Mouse (Mus musculus): ENCODE results near the gene Epn1. TPM values are rescaled to one million over a fixed set of nuclear protein-coding genes. Genes with fewer than 3 reads are reported as not detected.
A peak's percentile ranks its signal among the peaks of the same experiment; 100 is the strongest.

Gene Epn1
- polyA plus RNA-seq, 1 experiment from 2014 or later, result 38.0 TPM

DNA sequence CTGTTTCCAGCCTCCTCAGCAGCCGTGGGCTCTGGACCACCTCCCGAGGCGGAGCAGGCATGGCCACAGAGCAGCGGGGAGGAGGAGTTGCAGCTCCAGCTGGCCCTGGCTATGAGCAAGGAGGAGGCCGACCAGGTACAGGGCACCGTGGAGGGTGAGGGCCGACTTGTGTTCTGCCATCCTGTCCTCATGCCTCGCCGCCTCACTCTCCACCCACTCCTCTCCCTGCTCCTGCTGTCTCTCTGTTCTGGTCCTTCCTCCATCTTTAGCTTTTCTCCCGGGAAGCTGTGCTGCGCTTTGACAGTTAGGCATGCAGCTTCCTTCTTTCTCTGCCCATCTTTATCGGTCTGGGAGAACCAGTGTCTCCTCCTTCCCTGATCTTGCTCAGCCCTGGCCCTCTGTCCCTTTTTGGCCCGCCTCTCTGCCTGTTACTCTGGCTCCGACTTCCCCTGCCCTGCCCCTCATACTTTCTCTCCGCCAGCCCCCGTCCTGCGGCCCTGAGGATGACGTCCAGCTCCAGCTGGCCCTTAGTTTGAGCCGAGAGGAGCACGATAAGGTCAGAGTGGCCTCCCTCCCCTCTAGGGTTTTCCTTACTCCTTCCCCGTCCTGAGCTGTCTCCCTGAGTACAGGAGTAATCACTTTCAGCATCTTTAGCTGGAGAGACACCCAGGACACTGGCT lies 12.9 kb downstream of the Epn1 start:
- Histone ChIP-seq H3K4me1 (ENCODE audit: insufficient read depth) (peaks cover 12% of the 10 kb centered on the region), H3K27ac (ENCODE audit: low read depth) (no peak overlapping the region), H3K9me3 (ENCODE audit: low read length) (no peaks in the 10 kb centered on the region), H3K27me3 (ENCODE audit: insufficient read depth, low read length) (no peaks in the 10 kb centered on the region), H3K36me3 (replicated peaks; ENCODE audit: insufficient read depth, low read length) (peaks cover 84% of the 10 kb centered on the region), H3K4me3 (ENCODE audit: low read depth, low read length) (no peak overlapping the region), H3K9ac (replicated peaks) (no peak overlapping the region), H3K4me2 (ENCODE audit: low read depth, low read length) (no peak overlapping the region)
- ATAC-seq (no peak), DNase-seq (no peak)
- 87% methylated on average over 21 of the region's 21 CpGs for WGBS (ENCODE audit: insufficient replicate concordance)
- TF ChIP-seq EP300 (IDR thresholded peaks at IDR 0.05; ENCODE audit: low read depth) (no peak), CTCF (IDR thresholded peaks at IDR 0.05; ENCODE audit: low read depth) (no peak)

GRCm38 (mm10) chr7:5098769-5099168 lies 18.7 kb downstream of the Epn1 start:
- DNase-seq (no peak), ATAC-seq (no peak)
- H3K4me1 ChIP-seq (ENCODE audit: insufficient read depth), result peaks cover 3% of the 10 kb centered on the region; the same call in 1 of the 2 replicates
- no peaks in the 10 kb centered on the region for H3K27me3 ChIP-seq (ENCODE audit: insufficient read depth, low read length)
- H3K4me2 ChIP-seq (ENCODE audit: low read depth, low read length), result no peak overlapping the region
- H3K4me3 ChIP-seq (ENCODE audit: low read depth, low read length), result no peak overlapping the region
- H3K9me3 ChIP-seq (ENCODE audit: low read length), result no peaks in the 10 kb centered on the region
- no peak overlapping the region for H3K27ac ChIP-seq (ENCODE audit: low read depth)
- TF ChIP-seq EP300 (IDR thresholded peaks at IDR 0.05; ENCODE audit: low read depth) (no peak), CTCF (IDR thresholded peaks at IDR 0.05; ENCODE audit: low read depth) (no peak)
- peaks cover 50% of the 10 kb centered on the region for H3K36me3 ChIP-seq (replicated peaks; ENCODE audit: insufficient read depth, low read length)
- H3K9ac ChIP-seq (replicated peaks), result no peak overlapping the region
- WGBS (ENCODE audit: insufficient replicate concordance), result 78% methylated on average over 5 of the region's 5 CpGs

GRCm38 (mm10) chr7:5099796-5100195 lies 19.8 kb downstream of the Epn1 start:
- DNase-seq (no peak), ATAC-seq (no peak)
- 74% methylated on average over 3 of the region's 3 CpGs for whole genome bisulfite sequencing (ENCODE audit: insufficient replicate concordance)
- Histone ChIP-seq H3K4me2 (ENCODE audit: low read depth, low read length) (no peak overlapping the region), H3K9ac (replicated peaks) (no peak overlapping the region), H3K27ac (ENCODE audit: low read depth) (no peak overlapping the region), H3K9me3 (ENCODE audit: low read length) (no peaks in the 10 kb centered on the region), H3K27me3 (ENCODE audit: insufficient read depth, low read length) (no peaks in the 10 kb centered on the region), H3K4me1 (ENCODE audit: insufficient read depth) (peaks cover 3% of the 10 kb centered on the region; the same call in 1 of the 2 replicates), H3K4me3 (ENCODE audit: low read depth, low read length) (no peak overlapping the region), H3K36me3 (replicated peaks; ENCODE audit: insufficient read depth, low read length) (peaks cover 39% of the 10 kb centered on the region)
- TF ChIP-seq EP300 (IDR thresholded peaks at IDR 0.05; ENCODE audit: low read depth), result no peak
- no peak for TF ChIP-seq CTCF (IDR thresholded peaks at IDR 0.05; ENCODE audit: low read depth)

GRCm38 (mm10) chr7:5101066-5101663 lies 21.1 kb downstream of the Epn1 start:
- TF ChIP-seq EP300 (IDR thresholded peaks at IDR 0.05; ENCODE audit: low read depth) (no peak), CTCF (IDR thresholded peaks at IDR 0.05; ENCODE audit: low read depth) (no peak)
- no peaks in the 10 kb centered on the region for H3K27me3 ChIP-seq (ENCODE audit: insufficient read depth, low read length)
- peaks cover 3% of the 10 kb centered on the region; the same call in 1 of the 2 replicates for H3K4me1 ChIP-seq (ENCODE audit: insufficient read depth)
- H3K36me3 ChIP-seq (replicated peaks; ENCODE audit: insufficient read depth, low read length), result peaks cover 26% of the 10 kb centered on the region
- peak; percentile 39 for DNase-seq
- no peak overlapping the region for H3K4me2 ChIP-seq (ENCODE audit: low read depth, low read length)
- peak; percentile 67 for ATAC-seq
- H3K9ac ChIP-seq (replicated peaks), result no peak overlapping the region
- 34% methylated on average over 10 of the region's 10 CpGs for WGBS (ENCODE audit: insufficient replicate concordance)
- H3K4me3 ChIP-seq (ENCODE audit: low read depth, low read length), result no peak overlapping the region
- no peaks in the 10 kb centered on the region for H3K9me3 ChIP-seq (ENCODE audit: low read length)
- H3K27ac ChIP-seq (ENCODE audit: low read depth), result 0 out of 2 replicates have a peak overlapping the region, but pooled peaks have one; percentile 24

- ATAC-seq (no peak), DNase-seq (no peak)
- no peaks in the 10 kb centered on the region for H3K27me3 ChIP-seq (ENCODE audit: insufficient read depth, low read length)
- peaks cover 14% of the 10 kb centered on the region for H3K36me3 ChIP-seq (replicated peaks; ENCODE audit: insufficient read depth, low read length)
- 81% methylated on average over 2 of the region's 2 CpGs for WGBS (ENCODE audit: insufficient replicate concordance)
- H3K9me3 ChIP-seq (ENCODE audit: low read length), result no peaks in the 10 kb centered on the region
- no peak overlapping the region for H3K4me3 ChIP-seq (ENCODE audit: low read depth, low read length)
- no peak for TF ChIP-seq CTCF (IDR thresholded peaks at IDR 0.05; ENCODE audit: low read depth)
- no peak for TF ChIP-seq EP300 (IDR thresholded peaks at IDR 0.05; ENCODE audit: low read depth)
- no peak overlapping the region for H3K27ac ChIP-seq (ENCODE audit: low read depth)
- H3K4me2 ChIP-seq (ENCODE audit: low read depth, low read length), result no peak overlapping the region
- H3K4me1 ChIP-seq (ENCODE audit: insufficient read depth), result peaks cover 3% of the 10 kb centered on the region; the same call in 1 of the 2 replicates
- no peak overlapping the region for H3K9ac ChIP-seq (replicated peaks)
These were observed 22.5 kb downstream of the Epn1 start for GRCm38 (mm10) chr7:5102564-5102963.

GRCm38 (mm10) chr7:5108272-5108671 lies 28.2 kb downstream of the Epn1 start:
- TF ChIP-seq EP300 (IDR thresholded peaks at IDR 0.05; ENCODE audit: low read depth), result no peak
- no peak for TF ChIP-seq CTCF (IDR thresholded peaks at IDR 0.05; ENCODE audit: low read depth)

More at GRCm38 (mm10) chr7:5108272-5108671, 28.2 kb downstream of the Epn1 start:
- Histone ChIP-seq H3K36me3 (replicated peaks; ENCODE audit: insufficient read depth, low read length) (no peaks in the 10 kb centered on the region), H3K4me2 (ENCODE audit: low read depth, low read length) (no peak overlapping the region), H3K4me3 (ENCODE audit: low read depth, low read length) (no peak overlapping the region), H3K4me1 (ENCODE audit: insufficient read depth) (no peaks in the 10 kb centered on the region), H3K27ac (ENCODE audit: low read depth) (no peak overlapping the region), H3K9me3 (ENCODE audit: low read length) (no peaks in the 10 kb centered on the region), H3K27me3 (ENCODE audit: insufficient read depth, low read length) (no peaks in the 10 kb centered on the region), H3K9ac (replicated peaks) (no peak overlapping the region)
- ATAC-seq (no peak), DNase-seq (no peak)
- 60% methylated on average over 4 of the region's 4 CpGs for WGBS (ENCODE audit: insufficient replicate concordance)
